Mouse (Mus musculus): ENCODE results near the gene Drd5.

DNA sequence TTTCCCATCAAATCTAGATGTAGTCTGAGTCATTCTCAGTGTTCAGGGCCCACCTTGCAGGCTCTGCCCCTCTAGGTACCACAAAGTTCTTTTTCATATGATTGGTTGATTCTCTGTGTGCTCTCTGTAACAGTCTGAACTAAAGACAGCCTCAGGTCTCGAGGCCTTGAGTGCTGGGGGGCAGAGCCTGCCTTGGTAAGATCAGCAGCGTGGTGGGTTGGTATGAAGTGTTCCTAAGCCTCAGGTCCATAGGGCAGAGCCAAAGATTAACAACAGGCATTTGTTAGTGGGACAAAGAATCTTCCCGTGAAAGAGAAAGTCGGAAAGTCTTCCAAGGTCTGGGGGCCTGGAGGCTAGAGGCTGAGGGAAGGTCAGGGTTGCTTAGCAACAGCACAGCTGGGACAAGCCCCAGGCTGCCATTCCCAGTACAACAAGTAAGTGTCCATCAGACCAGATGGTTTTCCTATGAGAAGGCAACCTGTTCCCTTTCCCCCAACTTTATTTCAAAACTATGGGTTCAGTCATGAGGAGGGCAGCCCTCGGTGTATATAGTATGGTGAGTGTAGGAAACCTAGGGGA is 31.3 kb downstream of the Drd5 start:
- TF ChIP-seq GATA1 (IDR thresholded peaks at IDR 0.05; ENCODE audit: borderline replicate concordance, low read length) (no peak), FLI1 (IDR thresholded peaks at IDR 0.05; ENCODE audit: low read length) (no peak)
